Mouse (Mus musculus) heart, adult 2 months (tissue): ENCODE results near the gene Fam198a. TPM values are rescaled to one million over a fixed set of nuclear protein-coding genes. Genes with fewer than 3 reads are reported as not detected.

Experiments
- DNase-seq, 2 experiments: peaks; one replicate each; pipeline ENCODE4 v3.0.0; 2021
- H3K27ac ChIP-seq: fragments of 200-600 bp; 2 replicates; pipeline ENCODE4 v1.8.1; 2022
- H3K27me3 ChIP-seq: fragments of 200-500 bp; 2 replicates; pipeline ENCODE4 v1.6.1; 2012; ENCODE audit warnings: mild to moderate bottlenecking, low read length, inconsistent platforms, mixed read lengths; ENCODE audit not compliant: control insufficient read depth, insufficient read depth
- H3K36me3 ChIP-seq: fragments of 200-500 bp; 2 replicates; pipeline ENCODE4 v1.6.1; 2012; ENCODE audit warnings: low read length, inconsistent platforms; ENCODE audit not compliant: control insufficient read depth, insufficient read depth
- H3K4me1 ChIP-seq: fragments of 200-500 bp; 2 replicates; pipeline ENCODE4 v1.6.1; 2011; ENCODE audit warnings: low read length; ENCODE audit not compliant: control insufficient read depth, insufficient read depth
- H3K4me3 ChIP-seq: fragments of 200-600 bp; 2 replicates; pipeline ENCODE4 v1.8.1; 2022
- H3K79me2 ChIP-seq: fragments of 200-500 bp; replicated peaks from 2 replicates; pipeline ENCODE4 v1.6.1; 2012; ENCODE audit warnings: mild to moderate bottlenecking, inconsistent platforms, low read length, moderate library complexity, mixed read lengths; ENCODE audit not compliant: control insufficient read depth, insufficient read depth
- H3K9ac ChIP-seq: fragments of 200-500 bp; 2 replicates; pipeline ENCODE4 v1.6.1; 2012; ENCODE audit warnings: low read depth, mild to moderate bottlenecking, control low read depth, inconsistent platforms, low read length, mixed read lengths
- CTCF ChIP-seq: fragments of 200-600 bp; IDR thresholded peaks from 2 replicates; pipeline ENCODE4 v1.8.1; 2022; ENCODE audit warnings: antibody characterized with exemption, mild to moderate bottlenecking, moderate library complexity
- EP300 ChIP-seq: fragments of 200-500 bp; IDR thresholded peaks from 2 replicates; pipeline ENCODE4 v1.6.1; 2011; ENCODE audit warnings: low read depth, low read length, control low read depth; ENCODE audit not compliant: insufficient read depth
- POLR2A ChIP-seq: fragments of 200-500 bp; IDR thresholded peaks from 2 replicates; pipeline ENCODE4 v1.6.1; 2011; ENCODE audit warnings: mild to moderate bottlenecking, low read depth, low read length, control low read depth; ENCODE audit not compliant: insufficient read depth
- WGBS: fragments of 180-500 bp; shearing (Covaris S2); methylation state at CpG from one replicate; pipeline ENCODE4 v1.1.7; 2018; 5-methylcytosine and 5-hydroxymethylcytosine counted together
- intact Hi-C: fragments of 180-260 bp; cut with DNase I; formaldehyde crosslinking; loops from one replicate; pipeline ENCODE4 v1.15.1; 2025
- polyA plus RNA-seq: library from polyadenylated mRNA; depleted of rRNA; stranded (reverse); fragments of >200 nt; gene quantifications from 2 replicates; pipeline ENCODE4 v1.2.3, GENCODE M21; 2012
- total RNA-seq, 2 experiments: library from RNA; stranded (reverse); gene quantifications; 2 replicates each; pipeline ENCODE4 v1.2.3; 2021

Gene Fam198a
- total and polyA plus RNA-seq, 3 experiments: 0.42 to 1.5 (median 0.96) TPM

GRCm38 (mm10) chr9:121936952-121937351 is 13.8 kb upstream of the Fam198a start:
- Histone ChIP-seq H3K27me3 (0 out of 2 replicates have a peak, but pooled peaks cover 3% of the 10 kb centered on the region), H3K4me3 (no peak overlapping the region), H3K36me3 (no peaks in the 10 kb centered on the region), H3K9ac (no peak overlapping the region), H3K4me1 (no peaks in the 10 kb centered on the region), H3K27ac (no peak overlapping the region), H3K79me2 (no peaks in the 10 kb centered on the region)
- no peak for DNase-seq
- intact Hi-C loops: no loop called here
- WGBS: 63% methylated on average over 1 of the region's 1 CpGs
- TF ChIP-seq EP300: no peak
- no peak for TF ChIP-seq CTCF
- TF ChIP-seq POLR2A: no peak

- TF ChIP-seq CTCF: no peak
- no peak for TF ChIP-seq POLR2A
- no peak for TF ChIP-seq EP300
- no peaks in the 10 kb centered on the region for H3K79me2 ChIP-seq
- H3K4me1 ChIP-seq: no peaks in the 10 kb centered on the region
- no peak overlapping the region for H3K9ac ChIP-seq
- H3K27ac ChIP-seq: no peak overlapping the region
- 44% methylated on average over 6 of the region's 6 CpGs for WGBS
- no peak for DNase-seq
- H3K4me3 ChIP-seq: no peak overlapping the region
- intact Hi-C loops: no loop called here
- H3K36me3 ChIP-seq: no peaks in the 10 kb centered on the region
- H3K27me3 ChIP-seq: 0 out of 2 replicates have a peak, but pooled peaks cover 3% of the 10 kb centered on the region
These were observed 13.3 kb upstream of the Fam198a start for GRCm38 (mm10) chr9:121937451-121937864.

DNA sequence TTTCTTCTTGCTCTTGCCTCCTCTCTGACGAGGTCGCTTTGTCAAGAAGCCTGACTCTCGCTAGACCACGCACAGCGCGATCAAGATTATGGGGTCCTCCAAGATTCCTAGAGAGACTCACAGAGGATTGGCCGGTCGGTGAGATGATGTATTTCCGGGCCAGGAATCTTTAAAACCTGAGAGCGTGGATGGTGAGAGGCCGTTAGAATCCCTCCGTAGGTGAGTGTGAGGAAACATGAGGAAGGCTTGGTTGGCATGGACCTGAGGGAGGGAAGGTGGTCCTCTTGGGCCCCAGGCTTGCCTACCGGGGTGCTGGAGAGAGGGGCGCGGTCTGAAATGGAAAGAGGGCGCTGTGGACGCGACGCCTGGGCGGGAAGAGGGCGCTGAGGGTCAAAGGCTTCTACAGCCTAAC is 12.8 kb upstream of the Fam198a start:
- WGBS: 56% methylated on average over 21 of the region's 21 CpGs
- Histone ChIP-seq H3K27ac (no peak overlapping the region), H3K4me1 (no peaks in the 10 kb centered on the region), H3K27me3 (0 out of 2 replicates have a peak, but pooled peaks cover 3% of the 10 kb centered on the region), H3K9ac (no peak overlapping the region), H3K4me3 (no peak overlapping the region), H3K36me3 (no peaks in the 10 kb centered on the region), H3K79me2 (no peaks in the 10 kb centered on the region)
- TF ChIP-seq EP300 (no peak), CTCF (no peak), POLR2A (no peak)
- intact Hi-C loops: no loop called here
- no peak for DNase-seq

DNA sequence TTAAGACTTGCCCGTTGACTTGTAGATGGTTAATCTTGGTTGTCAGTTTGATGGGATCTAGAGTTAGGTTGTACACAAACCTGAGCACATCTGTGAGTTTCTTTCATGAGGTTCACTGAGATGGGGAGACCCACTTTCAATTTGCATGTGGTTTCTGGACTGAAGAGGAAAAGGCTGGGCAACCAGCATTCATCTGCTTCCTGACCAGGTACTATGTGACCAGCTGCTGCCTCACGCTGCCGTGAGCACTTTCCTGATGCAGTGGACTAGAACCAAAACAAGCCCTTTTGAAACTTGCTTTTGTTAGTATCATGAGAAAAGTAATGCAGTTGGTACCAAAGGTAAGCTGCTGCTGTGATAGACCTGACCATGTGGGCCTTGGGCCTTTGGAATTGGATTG is 7.8 kb upstream of the Fam198a start:
- WGBS: 81% methylated on average over 3 of the region's 3 CpGs

GRCm38 (mm10) chr9:121943628-121944027 is 7.2 kb upstream of the Fam198a start:
- no peak for TF ChIP-seq POLR2A
- no peak for TF ChIP-seq EP300
- TF ChIP-seq CTCF: no peak
- Histone ChIP-seq H3K9ac (no peak overlapping the region), H3K27me3 (no peaks in the 10 kb centered on the region), H3K27ac (no peak overlapping the region), H3K4me1 (peaks cover 2% of the 10 kb centered on the region; the same call in 1 of the 2 replicates), H3K4me3 (no peak overlapping the region), H3K36me3 (no peaks in the 10 kb centered on the region), H3K79me2 (no peaks in the 10 kb centered on the region)
- no peak for DNase-seq
- intact Hi-C loops: no loop called here
- 84% methylated on average over 3 of the region's 3 CpGs for WGBS

More for the DNA sequence above, 7.8 kb upstream of the Fam198a start:
- H3K27me3 ChIP-seq: no peaks in the 10 kb centered on the region
- no peak overlapping the region for H3K27ac ChIP-seq
- H3K4me1 ChIP-seq: no peaks in the 10 kb centered on the region
- TF ChIP-seq CTCF (no peak), EP300 (no peak), POLR2A (no peak)
- H3K4me3 ChIP-seq: no peak overlapping the region
- intact Hi-C loops: no loop called here
- no peaks in the 10 kb centered on the region for H3K36me3 ChIP-seq
- no peak overlapping the region for H3K9ac ChIP-seq
- peak in 1 of 2 experiments; percentile 15 for DNase-seq
- H3K79me2 ChIP-seq: no peaks in the 10 kb centered on the region

- H3K4me1 ChIP-seq: peaks cover 2% of the 10 kb centered on the region; the same call in 1 of the 2 replicates
- peak; percentile 57 to 70 for DNase-seq
- H3K4me3 ChIP-seq: no peak overlapping the region
- 7% methylated on average over 4 of the region's 4 CpGs for WGBS
- H3K9ac ChIP-seq: no peak overlapping the region
- H3K27ac ChIP-seq: no peak overlapping the region
- intact Hi-C loops: loop anchor here (1.0 to 5.0 kb wide), 3 partner anchors 38 to 300 kb away; no protein-coding TSS in a partner anchor
- no peaks in the 10 kb centered on the region for H3K27me3 ChIP-seq
- no peaks in the 10 kb centered on the region for H3K79me2 ChIP-seq
- TF ChIP-seq CTCF (peak; percentile 73), POLR2A (no peak), EP300 (no peak)
- no peaks in the 10 kb centered on the region for H3K36me3 ChIP-seq
These were observed 3.0 kb upstream of the Fam198a start for GRCm38 (mm10) chr9:121947784-121948183.
